Mouse (Mus musculus): Measurements from ENCODE around the gene Upk3a.

Gene Upk3a

GRCm38 (mm10) chr15:85016951-85017664 is at the start of gene Upk3a:
TSS of gene Upk3a (plus strand) at chr15:85017141.
- DNase-seq (ENCODE audit: low spot score) = peak; percentile 62

- DNase-seq (ENCODE audit: low spot score) = no peak
Observed at GRCm38 (mm10) chr15:84968534-84968933, 48.4 kb upstream of the Upk3a start.

- no peak for DNase-seq (ENCODE audit: low spot score)
Observed at GRCm38 (mm10) chr15:84972860-84973543, 43.9 kb upstream of the Upk3a start.

GRCm38 (mm10) chr15:84973544-84973871 is 43.4 kb upstream of the Upk3a start:
- no peak for DNase-seq (ENCODE audit: low spot score)

DNA sequence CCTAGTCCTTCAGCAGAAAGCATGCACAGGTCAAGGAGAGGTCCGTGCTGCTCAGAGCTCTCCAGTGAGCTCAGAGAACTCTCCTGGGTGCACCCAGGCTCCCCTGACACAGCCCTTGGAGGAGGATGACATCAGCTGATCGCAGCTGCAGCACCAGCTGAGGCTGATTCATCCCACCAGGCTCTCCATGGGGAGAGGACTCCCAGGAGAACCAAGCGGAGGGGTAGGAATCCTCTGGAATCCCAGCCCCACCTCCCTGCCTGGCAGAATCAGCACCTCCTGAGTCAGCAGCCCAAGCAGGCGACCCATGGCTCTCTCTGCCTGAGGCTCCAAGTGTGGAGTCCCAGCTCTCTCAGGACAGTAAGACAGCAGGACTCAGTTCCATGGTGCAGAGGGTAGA is 41.2 kb upstream of the Upk3a start:
- peak; percentile 23 for DNase-seq (ENCODE audit: low spot score)

DNA sequence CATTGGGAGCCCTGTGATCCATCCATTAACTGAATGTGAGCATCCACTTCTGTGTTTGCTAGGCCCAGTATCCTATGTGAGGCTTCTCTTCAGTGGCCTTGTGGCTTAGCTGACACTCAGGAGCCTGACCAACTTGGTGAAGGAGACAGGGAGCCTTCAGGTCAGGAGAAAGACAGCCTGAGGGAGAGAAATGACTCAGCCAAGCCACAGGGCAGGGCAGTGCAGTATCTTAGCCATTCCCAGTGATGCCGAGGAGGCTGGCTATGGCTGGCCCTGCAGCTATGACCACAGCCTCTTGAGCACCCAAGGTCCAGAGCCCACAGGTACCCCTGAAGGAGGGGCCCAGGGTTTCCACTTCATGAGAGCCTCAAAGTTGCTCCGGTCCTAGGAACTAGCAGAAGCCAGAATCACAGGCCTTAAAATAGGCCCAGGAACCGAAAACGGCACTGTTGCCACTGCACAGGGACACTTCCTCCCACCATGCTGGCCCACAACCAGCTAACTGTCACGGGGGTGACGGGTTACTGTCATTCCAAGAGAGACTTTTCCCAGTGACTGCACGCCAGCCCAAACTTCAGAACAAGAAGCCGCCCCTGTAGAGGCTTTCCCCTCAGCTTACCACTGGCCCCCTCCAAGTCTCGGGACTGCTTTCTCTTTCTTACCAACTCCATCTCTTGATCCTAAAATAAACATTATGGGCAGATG is 35.2 kb upstream of the Upk3a start:
- DNase-seq (ENCODE audit: low spot score) = no peak

GRCm38 (mm10) chr15:84982888-84983287 is 34.1 kb upstream of the Upk3a start:
- DNase-seq (ENCODE audit: low spot score) = no peak

DNA sequence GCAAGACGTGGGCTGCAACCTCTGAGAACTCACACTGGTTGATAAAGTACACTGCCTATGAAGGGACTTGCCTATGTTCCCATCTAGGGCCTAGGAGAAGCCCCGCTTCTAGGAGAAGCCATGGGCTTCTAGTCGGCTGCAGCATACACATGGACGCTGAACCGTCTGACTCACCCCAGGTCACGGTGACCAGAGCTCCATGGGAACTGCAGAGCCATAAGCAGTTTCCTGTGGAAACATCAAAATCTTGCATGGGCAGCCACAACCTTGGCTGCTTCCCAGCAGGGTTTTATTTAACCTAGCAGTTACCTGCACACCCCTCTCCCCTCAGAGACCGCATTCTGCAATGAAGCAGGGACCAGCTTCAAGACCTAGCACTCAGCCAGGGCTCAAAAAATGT is 33.2 kb upstream of the Upk3a start:
- no peak for DNase-seq (ENCODE audit: low spot score)

DNA sequence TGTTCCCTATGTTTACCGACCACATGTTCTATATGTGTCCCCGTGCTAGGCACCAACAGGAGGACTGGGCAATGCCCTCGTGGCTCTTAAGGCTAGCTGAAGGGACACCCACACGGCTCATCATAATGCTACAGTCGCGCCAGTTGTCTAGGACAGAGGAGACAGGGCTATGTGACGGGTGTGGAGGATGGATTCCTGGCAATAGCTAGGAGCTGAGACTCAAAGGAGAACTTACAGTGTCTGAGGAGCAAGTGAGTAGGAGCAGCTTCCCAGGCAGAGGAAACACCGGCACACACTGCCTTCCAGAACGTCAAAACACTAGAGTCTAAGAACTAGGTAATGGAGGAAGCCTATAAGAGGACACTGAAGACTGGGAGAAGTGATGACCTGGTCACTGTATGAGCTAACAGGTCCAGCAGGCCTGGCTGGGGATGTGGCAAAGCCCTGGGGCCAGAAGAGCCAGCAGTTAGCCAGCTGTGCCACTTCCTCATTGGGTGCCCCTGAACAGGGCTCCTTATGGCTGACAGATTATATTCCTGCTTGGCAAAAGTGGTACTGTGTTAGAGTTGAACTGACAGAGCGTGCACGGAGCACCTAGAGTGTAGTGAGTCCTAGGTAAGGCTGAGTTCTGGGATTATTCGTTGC is 31.3 kb upstream of the Upk3a start:
- no peak for DNase-seq (ENCODE audit: low spot score)

DNA sequence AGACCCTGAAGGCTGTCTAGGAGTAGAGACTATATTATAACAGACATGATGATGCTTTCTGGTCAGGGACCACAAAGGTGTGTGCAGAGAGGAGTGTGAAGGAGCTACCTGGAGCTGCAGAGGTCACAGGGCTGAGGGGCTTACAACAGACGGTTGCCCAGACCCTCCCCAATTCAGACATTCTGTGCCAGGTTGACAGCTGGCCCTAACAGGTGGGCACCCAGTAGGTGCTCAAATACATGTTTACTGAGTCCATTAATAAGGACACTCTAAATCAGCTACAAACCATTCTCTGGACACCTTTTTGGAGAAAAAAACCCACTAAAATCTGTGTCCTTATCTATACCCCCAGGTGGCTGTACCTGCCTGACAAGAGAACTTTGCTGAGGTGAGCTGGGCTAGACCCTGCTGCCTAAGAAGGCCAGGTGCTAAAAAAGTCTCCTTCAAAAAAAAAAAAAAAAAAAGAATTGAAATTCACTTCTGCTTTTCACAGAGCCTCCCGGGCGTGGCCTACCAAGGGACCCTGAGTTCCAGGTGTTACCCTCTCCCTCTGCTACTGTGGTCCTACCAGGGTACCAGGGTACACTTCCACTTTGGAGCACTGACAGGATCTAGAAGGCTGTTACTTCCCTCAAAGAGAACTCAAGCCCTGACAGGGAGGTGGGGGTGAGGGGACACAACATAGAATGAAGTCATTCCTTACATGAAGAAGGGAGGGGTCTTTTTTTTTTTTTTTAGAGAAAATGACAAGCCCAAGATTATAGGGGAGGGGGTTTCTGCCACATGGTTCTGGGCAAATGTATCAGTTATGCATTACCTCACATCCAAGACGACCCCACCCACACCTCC is 30.5 kb upstream of the Upk3a start:
- no peak for DNase-seq (ENCODE audit: low spot score)

- DNase-seq (ENCODE audit: low spot score) = peak; percentile 38
Observed at GRCm38 (mm10) chr15:84987020-84987815, 29.7 kb upstream of the Upk3a start.

- peak; percentile 72 for DNase-seq (ENCODE audit: low spot score)
Observed at GRCm38 (mm10) chr15:84987874-84988825, 28.8 kb upstream of the Upk3a start, which contains the start of gene 5031439G07Rik. TSS of gene 5031439G07Rik (minus strand) at chr15:84988551.

- DNase-seq (ENCODE audit: low spot score) = no peak
Observed at GRCm38 (mm10) chr15:84989098-84989497, 27.8 kb upstream of the Upk3a start.

DNA sequence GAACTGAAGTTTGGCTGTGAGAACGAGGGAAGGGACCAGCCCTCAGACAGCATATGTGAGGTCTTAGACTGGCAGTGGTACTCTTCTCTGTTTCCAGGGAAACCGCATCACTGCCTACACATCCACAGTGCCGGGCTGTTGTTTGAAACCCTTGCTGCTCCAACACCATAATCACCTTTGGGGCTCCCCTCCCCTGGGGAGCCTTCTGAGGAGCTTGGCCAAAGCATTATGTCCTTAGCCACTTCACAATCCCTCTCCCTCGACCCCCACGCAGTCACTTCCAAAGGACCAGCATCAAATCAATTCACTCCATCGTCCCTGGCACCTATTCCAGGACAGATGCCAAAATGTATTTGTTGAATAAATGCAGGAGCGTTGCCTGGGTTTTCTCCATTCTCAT is 27.2 kb upstream of the Upk3a start:
- no peak for DNase-seq (ENCODE audit: low spot score)

DNA sequence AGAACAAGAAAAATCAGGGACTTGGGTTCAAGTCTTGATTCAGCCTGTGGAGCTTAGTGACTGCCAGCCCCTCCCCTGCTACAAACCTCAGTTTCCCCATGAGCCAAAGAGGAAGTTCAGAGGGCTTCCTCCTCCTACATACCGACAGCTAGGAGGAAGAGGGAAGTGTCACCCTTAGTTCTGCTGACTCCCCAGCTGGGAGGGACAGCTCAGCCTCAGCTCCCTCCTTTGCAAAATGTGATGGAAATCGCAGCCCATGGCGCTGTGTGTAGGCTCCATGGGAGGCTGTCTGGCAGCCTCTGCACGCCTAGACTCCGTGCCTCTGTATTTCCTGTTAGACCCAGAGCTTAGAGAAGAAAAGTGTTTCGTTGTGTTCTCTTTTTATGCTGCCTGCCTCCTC is 22.4 kb upstream of the Upk3a start:
- no peak for DNase-seq (ENCODE audit: low spot score)

DNA sequence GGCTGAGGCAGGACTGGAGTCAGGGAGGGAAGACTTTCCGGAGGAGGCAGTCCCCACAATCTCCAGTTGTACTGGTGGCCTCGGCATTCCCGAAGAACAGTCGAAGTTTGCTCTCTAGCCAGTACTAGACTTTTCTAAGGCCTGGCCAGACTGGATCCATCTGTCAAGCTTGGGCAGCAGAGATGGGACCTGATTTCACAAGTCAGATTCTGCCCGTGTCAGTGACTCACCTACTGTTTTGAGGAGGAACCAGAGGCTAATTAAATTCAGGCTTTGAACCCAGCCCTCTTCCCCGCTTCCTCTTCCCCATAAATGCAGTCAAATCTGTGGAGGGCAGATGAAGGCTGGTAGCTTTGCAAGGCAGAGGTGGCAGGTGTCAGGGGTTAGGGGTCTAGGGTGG is 21.9 kb upstream of the Upk3a start:
- no peak for DNase-seq (ENCODE audit: low spot score)

DNA sequence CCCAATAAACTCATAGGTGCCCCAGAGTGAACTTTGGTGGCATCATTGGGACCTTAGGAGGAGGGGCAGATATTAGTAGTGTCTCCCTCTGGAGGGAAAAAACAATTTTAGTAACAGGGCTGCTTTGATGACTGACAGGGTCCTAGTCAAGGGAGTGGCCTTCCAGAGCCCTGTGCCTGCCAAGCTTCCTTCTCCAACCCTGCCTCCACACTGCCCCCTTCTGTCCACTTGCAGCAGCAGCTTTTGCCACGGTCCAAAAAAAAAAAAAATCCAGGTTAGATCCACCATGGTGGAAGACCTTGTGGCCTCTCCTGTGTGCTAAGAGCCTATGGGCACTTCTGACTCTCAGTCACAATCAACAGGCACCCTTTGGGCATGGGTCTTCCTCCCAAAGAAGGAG is 21.0 kb upstream of the Upk3a start:
- DNase-seq (ENCODE audit: low spot score) = peak; percentile 71

DNA sequence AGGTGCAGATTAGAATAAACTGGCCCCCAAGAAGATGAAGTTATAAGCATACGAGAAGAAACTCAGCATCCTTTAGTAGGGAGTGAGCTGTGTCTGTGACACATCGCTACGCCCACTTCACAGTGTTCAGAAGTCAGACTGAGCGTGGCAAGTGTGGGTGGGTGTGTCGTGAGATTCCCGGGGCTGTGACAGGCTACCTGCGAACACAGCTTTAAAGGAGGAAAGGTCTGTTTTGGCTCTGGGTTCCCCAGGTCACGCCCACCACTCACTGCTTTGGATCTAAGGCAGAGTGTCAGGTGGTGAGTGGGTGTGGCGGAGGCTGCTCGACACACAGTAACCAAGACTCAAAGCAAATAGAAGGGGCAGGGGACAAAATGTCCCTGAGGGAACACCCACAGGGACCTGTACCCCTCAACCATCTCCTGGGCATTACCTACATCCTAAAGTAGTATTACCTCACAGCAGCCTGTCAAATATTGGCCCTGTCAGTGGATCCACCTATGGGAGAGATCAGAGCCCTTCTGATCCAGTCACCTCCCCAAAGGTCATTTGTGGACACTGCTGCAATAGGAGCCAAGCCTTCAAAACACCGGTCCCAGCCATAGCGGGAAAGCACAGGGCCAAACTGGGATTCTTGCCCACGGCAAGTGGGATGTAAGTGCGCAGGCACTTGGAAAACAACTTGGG is 19.0 kb upstream of the Upk3a start:
- DNase-seq (ENCODE audit: low spot score) = no peak

- DNase-seq (ENCODE audit: low spot score) = no peak
Observed at GRCm38 (mm10) chr15:84999911-85000310, 17.0 kb upstream of the Upk3a start.
